Mouse (Mus musculus): ENCODE data around the gene Taf11.

The Taf11 gene

GRCm38 (mm10) chr17:27920676-27921075, 11.0 kb upstream of the Taf11 start:
- DNase-seq (ENCODE audit: low spot score), result no peak

- DNase-seq (ENCODE audit: low spot score), result no peak
Observed at GRCm38 (mm10) chr17:27916366-27916765, 6.7 kb upstream of the Taf11 start.

GRCm38 (mm10) chr17:27914742-27915141, 5.1 kb upstream of the Taf11 start:
- DNase-seq (ENCODE audit: low spot score), result no peak

- DNase-seq (ENCODE audit: low spot score), result no peak
Observed at GRCm38 (mm10) chr17:27911371-27911770, 1.7 kb upstream of the Taf11 start.

GRCm38 (mm10) chr17:27908888-27909621, 589 bp downstream of the Taf11 start, which contains the start of gene Anks1:
Gene Anks1 (plus strand): TSS chr17:27909306.
- DNase-seq (ENCODE audit: low spot score), result peak; percentile 77

GRCm38 (mm10) chr17:27908206-27908887, 1.3 kb downstream of the Taf11 start:
- DNase-seq (ENCODE audit: low spot score), result peak; percentile 14

- peak; percentile 82 for DNase-seq (ENCODE audit: low spot score)
Observed at GRCm38 (mm10) chr17:27907512-27908205, 2.0 kb downstream of the Taf11 start.

- no peak for DNase-seq (ENCODE audit: low spot score)
Observed at GRCm38 (mm10) chr17:27886499-27887210, 23.0 kb downstream of the Taf11 start.

GRCm38 (mm10) chr17:27883994-27884393, 25.6 kb downstream of the Taf11 start:
- no peak for DNase-seq (ENCODE audit: low spot score)

GRCm38 (mm10) chr17:27883129-27883528, 26.5 kb downstream of the Taf11 start:
- DNase-seq (ENCODE audit: low spot score), result no peak

- DNase-seq (ENCODE audit: low spot score), result no peak
Observed at GRCm38 (mm10) chr17:27881518-27881917, 28.1 kb downstream of the Taf11 start.

- DNase-seq (ENCODE audit: low spot score), result peak; percentile 10
Observed at GRCm38 (mm10) chr17:27874510-27874909, 35.1 kb downstream of the Taf11 start.

GRCm38 (mm10) chr17:27873583-27873982, 36.1 kb downstream of the Taf11 start:
- no peak for DNase-seq (ENCODE audit: low spot score)

GRCm38 (mm10) chr17:27871851-27872250, 37.8 kb downstream of the Taf11 start:
- no peak for DNase-seq (ENCODE audit: low spot score)

GRCm38 (mm10) chr17:27866737-27867136, 42.9 kb downstream of the Taf11 start:
- DNase-seq (ENCODE audit: low spot score), result no peak

- DNase-seq (ENCODE audit: low spot score), result no peak
Observed at GRCm38 (mm10) chr17:27865461-27865860, 44.2 kb downstream of the Taf11 start.

GRCm38 (mm10) chr17:27859131-27859530, 50.5 kb downstream of the Taf11 start:
- peak; percentile 11 for DNase-seq (ENCODE audit: low spot score)

- DNase-seq (ENCODE audit: low spot score), result peak; percentile 30
Observed at GRCm38 (mm10) chr17:27857649-27858475, 51.8 kb downstream of the Taf11 start.

GRCm38 (mm10) chr17:27856798-27857648, 52.6 kb downstream of the Taf11 start:
- peak; percentile 54 for DNase-seq (ENCODE audit: low spot score)

- peak; percentile 73 for DNase-seq (ENCODE audit: low spot score)
Observed at GRCm38 (mm10) chr17:27856265-27856797, 53.3 kb downstream of the Taf11 start, which contains the start of gene Uhrf1bp1. Gene Uhrf1bp1 (plus strand): TSS chr17:27856441.

Measured in spleen, adult 12 weeks (tissue).